Mouse (Mus musculus): ENCODE data around the gene Gm3159. TPM values are rescaled to one million over a fixed set of nuclear protein-coding genes. Genes with fewer than 3 reads are reported as not detected.
"Not testable (repeated sequence)": the region's sequence is repeated elsewhere in the genome, so short reads cannot be mapped to it uniquely, and the experiment has no call there.

Gm3159 gene
- polyA plus RNA-seq, 1 experiment from 2014 or later, result not detected

DNA sequence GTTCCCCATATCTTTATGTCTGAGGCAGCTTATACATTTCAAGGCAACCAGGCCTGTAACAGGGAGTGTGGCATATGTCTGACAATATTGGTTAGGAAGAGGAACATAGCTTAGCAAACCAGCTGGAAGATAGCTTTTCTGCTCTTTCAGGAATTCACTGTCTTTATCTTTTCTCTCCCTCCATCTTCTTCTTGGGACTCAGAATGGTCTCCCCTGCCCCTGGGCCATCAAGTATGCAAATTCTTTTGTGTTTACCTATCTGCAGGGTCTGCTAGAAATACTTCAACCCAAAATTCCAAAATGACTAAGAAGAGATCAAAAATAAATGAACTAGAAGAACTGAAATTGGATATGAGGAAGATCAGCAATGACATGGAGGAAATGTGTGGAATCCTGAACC is 33.4 kb downstream of the Gm3159 start, which contains the start of gene Gm3173:
Gene Gm3173, plus strand, starts transcription at position 301 of the 400 bp plus-strand sequence.
- H3K27ac ChIP-seq (replicated peaks); H3K4me1 ChIP-seq (replicated peaks); H3K9ac ChIP-seq; H3K36me3 ChIP-seq; H3K27me3 ChIP-seq; H3K4me2 ChIP-seq; H3K9me3 ChIP-seq; H3K4me3 ChIP-seq; ATAC-seq (ENCODE audit: low FRiP score, low read depth): not testable (repeated sequence)

Other genes with a start within 250 kb of the Gm3159 start
- not detected in 2 replicates for gene Gm3127, start 232.5 kb upstream of the Gm3159 start, polyA plus RNA-seq (2015; fragmentation: Nextera tagmentation; extraction: Ambion mirVana)
- 9.2 and 10.3 TPM in 2 replicates for gene Gm2974, start 214.9 kb upstream of the Gm3159 start, polyA plus RNA-seq (2015; fragmentation: Nextera tagmentation; extraction: Ambion mirVana)
- not detected in 2 replicates for gene Gm3138, start 147.9 kb upstream of the Gm3159 start, polyA plus RNA-seq (2015; fragmentation: Nextera tagmentation; extraction: Ambion mirVana)
- 0.13 TPM in 1 of 2 replicates, not detected in the other for gene Gm3149, start 80.2 kb upstream of the Gm3159 start, polyA plus RNA-seq (2015; fragmentation: Nextera tagmentation; extraction: Ambion mirVana)
- 6.7 and 7.4 TPM in 2 replicates for gene 2610042L04Rik, start 62.8 kb upstream of the Gm3159 start, polyA plus RNA-seq (2015; fragmentation: Nextera tagmentation; extraction: Ambion mirVana)
- 5.5 and 7.2 TPM in 2 replicates for gene Gm3164, start 17.9 kb downstream of the Gm3159 start, polyA plus RNA-seq (2015; fragmentation: Nextera tagmentation; extraction: Ambion mirVana)
- gene Gm3173, start 33.5 kb downstream of the Gm3159 start, polyA plus RNA-seq (2015; fragmentation: Nextera tagmentation; extraction: Ambion mirVana), result 2.0 and 3.5 TPM in 2 replicates
- not detected in 2 replicates for gene Gm3182, start 84.2 kb downstream of the Gm3159 start, polyA plus RNA-seq (2015; fragmentation: Nextera tagmentation; extraction: Ambion mirVana)
- not detected in 2 replicates for gene Gm3047, start 157.9 kb downstream of the Gm3159 start, polyA plus RNA-seq (2015; fragmentation: Nextera tagmentation; extraction: Ambion mirVana)
- not detected in 2 replicates for gene Gm8159, start 234.8 kb downstream of the Gm3159 start, polyA plus RNA-seq (2015; fragmentation: Nextera tagmentation; extraction: Ambion mirVana)

All from hindbrain, embryonic 15.5 days (tissue).